Mouse (Mus musculus): Measurements from ENCODE around the gene Gpr82. TPM values are rescaled to one million over a fixed set of nuclear protein-coding genes. Genes with fewer than 3 reads are reported as not detected.

Gene Gpr82
- not detected in 2 replicates for polyA plus RNA-seq (2012; ENCODE audit: insufficient read depth, insufficient read length, missing spikeins)

DNA sequence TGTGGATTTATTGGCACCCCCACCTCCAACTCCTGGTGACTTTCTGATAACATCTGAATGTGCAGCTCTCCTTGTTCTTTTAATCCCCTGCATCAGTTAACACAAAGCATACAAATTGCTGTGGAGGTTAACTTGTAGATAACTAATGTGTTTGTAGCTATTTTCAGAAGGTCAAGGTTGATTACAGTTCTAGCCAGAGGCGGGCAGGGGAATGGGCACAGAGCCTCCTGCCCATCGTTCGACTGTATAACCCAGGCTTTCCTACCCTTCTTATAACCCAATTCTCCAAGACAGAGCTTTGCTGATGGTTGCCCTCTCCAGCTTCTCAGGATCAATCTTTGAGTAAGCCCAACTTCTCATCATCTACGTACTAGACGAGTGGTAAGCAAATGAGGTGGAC lies at the start of gene Gpr82:
Gene Gpr82, plus strand, starts transcription at position 301 of the 400 bp plus-strand sequence.
- Histone ChIP-seq H3K27ac (replicated peaks; ENCODE audit: low read depth, low read length) (no peak within 1 kb of the TSS), H3K4me3 (ENCODE audit: insufficient read depth, low read depth, low read length) (no peak within 1 kb of the TSS), H3K4me1 (ENCODE audit: control insufficient read depth, insufficient read depth, insufficient read length, low read length) (no peaks in the 10 kb centered on the region)

DNA sequence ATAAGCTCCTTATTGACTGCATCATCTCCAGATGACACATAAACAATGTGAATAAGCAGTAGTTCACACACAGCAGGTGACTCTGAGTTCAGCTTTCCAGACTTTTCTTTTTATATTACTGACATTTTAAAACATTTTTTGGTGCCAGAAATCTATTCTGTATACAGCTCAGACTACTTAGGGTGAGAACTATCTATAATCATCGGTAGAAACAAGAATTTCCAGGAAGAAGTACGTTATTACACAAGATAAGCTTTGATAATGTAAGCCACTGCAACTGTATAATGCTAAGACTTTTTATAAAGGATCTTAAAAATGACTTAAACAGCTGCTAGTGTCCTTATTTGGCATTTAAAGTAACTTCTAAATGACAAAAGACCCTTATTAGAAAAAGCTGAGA lies 49.0 kb upstream of the Gpr82 start:
- Histone ChIP-seq H3K4me1 (ENCODE audit: control insufficient read depth, insufficient read depth, insufficient read length, low read length) (no peaks in the 10 kb centered on the region; the same call in 1 of the 2 replicates), H3K27ac (replicated peaks; ENCODE audit: low read depth, low read length) (no peak overlapping the region), H3K4me3 (ENCODE audit: insufficient read depth, low read depth, low read length) (no peak overlapping the region)

DNA sequence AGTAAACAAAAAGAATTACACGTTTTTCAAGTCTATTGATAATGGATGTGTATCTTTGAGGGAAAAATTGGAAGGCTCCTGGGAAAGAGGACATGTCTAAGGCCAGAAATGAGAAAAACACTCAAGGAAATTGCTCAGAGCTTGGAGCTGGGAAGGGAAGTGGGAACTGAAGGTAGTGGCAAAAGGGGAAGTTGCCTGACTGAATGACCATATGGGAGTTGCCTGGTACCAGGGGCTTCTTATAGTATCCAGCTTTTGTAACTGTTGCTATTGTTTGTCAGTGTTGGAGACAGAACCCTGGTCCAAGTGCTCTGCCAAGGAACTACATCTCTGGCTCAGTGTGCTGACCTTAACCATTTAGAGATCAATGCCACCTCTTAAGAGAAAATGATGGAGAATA lies 44.4 kb upstream of the Gpr82 start:
- no peak overlapping the region for H3K4me3 ChIP-seq (ENCODE audit: insufficient read depth, low read depth, low read length)
- peaks cover 8% of the 10 kb centered on the region for H3K4me1 ChIP-seq (ENCODE audit: control insufficient read depth, insufficient read depth, insufficient read length, low read length)
- H3K27ac ChIP-seq (replicated peaks; ENCODE audit: low read depth, low read length): peak overlapping the region; percentile 95

GRCm38 (mm10) chrX:13617294-13617693 lies 43.9 kb upstream of the Gpr82 start:
- peaks cover 8% of the 10 kb centered on the region for H3K4me1 ChIP-seq (ENCODE audit: control insufficient read depth, insufficient read depth, insufficient read length, low read length)
- peak overlapping the region; percentile 95 for H3K27ac ChIP-seq (replicated peaks; ENCODE audit: low read depth, low read length)

DNA sequence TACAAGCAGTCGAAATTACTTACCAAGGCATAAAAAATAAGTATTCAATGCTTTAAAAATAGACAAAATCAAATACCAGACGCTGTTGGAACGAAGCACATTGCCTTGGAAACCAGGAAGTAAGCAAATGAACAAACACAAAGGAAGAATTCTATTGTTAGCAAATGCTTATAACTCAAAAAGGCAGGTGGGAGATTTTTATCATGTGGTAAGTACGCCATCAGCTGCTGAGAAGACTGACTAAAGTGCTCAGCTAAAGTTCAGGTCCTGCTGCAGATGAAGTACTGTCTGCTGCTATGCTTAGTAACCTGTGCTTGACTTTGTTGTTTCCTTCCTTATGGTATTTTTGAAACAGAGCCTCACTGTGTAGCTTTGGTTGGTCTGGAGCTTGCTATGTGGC lies 42.7 kb upstream of the Gpr82 start:
- Histone ChIP-seq H3K4me3 (ENCODE audit: insufficient read depth, low read depth, low read length) (no peak overlapping the region), H3K4me1 (ENCODE audit: control insufficient read depth, insufficient read depth, insufficient read length, low read length) (peaks cover 8% of the 10 kb centered on the region), H3K27ac (replicated peaks; ENCODE audit: low read depth, low read length) (peak overlapping the region; percentile 85)

More at GRCm38 (mm10) chrX:13617294-13617693, 43.9 kb upstream of the Gpr82 start:
- H3K4me3 ChIP-seq (ENCODE audit: insufficient read depth, low read depth, low read length): no peak overlapping the region

- peaks cover 8% of the 10 kb centered on the region for H3K4me1 ChIP-seq (ENCODE audit: control insufficient read depth, insufficient read depth, insufficient read length, low read length)
- H3K27ac ChIP-seq (replicated peaks; ENCODE audit: low read depth, low read length): peak overlapping the region; percentile 93
- no peak overlapping the region for H3K4me3 ChIP-seq (ENCODE audit: insufficient read depth, low read depth, low read length)
Observed at GRCm38 (mm10) chrX:13621473-13621872, 39.7 kb upstream of the Gpr82 start.

GRCm38 (mm10) chrX:13622654-13623053 lies 38.5 kb upstream of the Gpr82 start:
- Histone ChIP-seq H3K4me1 (ENCODE audit: control insufficient read depth, insufficient read depth, insufficient read length, low read length) (peaks cover 4% of the 10 kb centered on the region), H3K4me3 (ENCODE audit: insufficient read depth, low read depth, low read length) (no peak overlapping the region), H3K27ac (replicated peaks; ENCODE audit: low read depth, low read length) (peak overlapping the region; percentile 74)

GRCm38 (mm10) chrX:13631599-13632283 lies 29.4 kb upstream of the Gpr82 start, which contains the start of gene Gpr34:
TSS of gene Gpr34 (plus strand) at chrX:13632089.
- no peak within 1 kb of the TSS for H3K4me3 ChIP-seq (ENCODE audit: insufficient read depth, low read depth, low read length)
- H3K27ac ChIP-seq (replicated peaks; ENCODE audit: low read depth, low read length): peak within 1 kb of the TSS; percentile 72
- peaks cover 2% of the 10 kb centered on the region for H3K4me1 ChIP-seq (ENCODE audit: control insufficient read depth, insufficient read depth, insufficient read length, low read length)

- Histone ChIP-seq H3K27ac (replicated peaks; ENCODE audit: low read depth, low read length) (no peak overlapping the region), H3K4me1 (ENCODE audit: control insufficient read depth, insufficient read depth, insufficient read length, low read length) (no peaks in the 10 kb centered on the region), H3K4me3 (ENCODE audit: insufficient read depth, low read depth, low read length) (no peak overlapping the region)
Observed at GRCm38 (mm10) chrX:13636398-13636797, 24.8 kb upstream of the Gpr82 start.

DNA sequence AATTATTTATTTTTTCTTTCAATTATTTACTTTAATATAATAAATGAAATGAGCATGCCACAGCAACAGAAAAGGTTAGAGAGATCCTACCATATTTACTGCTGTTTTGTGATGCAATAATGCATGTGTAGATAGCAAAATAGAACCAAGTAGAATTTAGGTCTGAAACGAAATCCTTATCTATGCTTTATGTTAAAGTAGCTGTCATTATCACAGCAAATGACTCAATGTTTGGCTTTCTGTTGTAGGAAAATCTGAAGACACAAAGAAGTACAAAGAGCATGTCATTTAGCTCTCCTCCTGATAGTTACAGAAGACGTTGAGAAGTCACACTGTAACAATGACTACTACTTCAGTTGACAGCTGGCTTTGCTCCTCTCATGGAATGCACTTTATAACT lies 22.3 kb upstream of the Gpr82 start:
- no peak overlapping the region for H3K27ac ChIP-seq (replicated peaks; ENCODE audit: low read depth, low read length)
- no peak overlapping the region for H3K4me3 ChIP-seq (ENCODE audit: insufficient read depth, low read depth, low read length)
- no peaks in the 10 kb centered on the region for H3K4me1 ChIP-seq (ENCODE audit: control insufficient read depth, insufficient read depth, insufficient read length, low read length)

GRCm38 (mm10) chrX:13651889-13652288 lies 9.3 kb upstream of the Gpr82 start:
- H3K27ac ChIP-seq (replicated peaks; ENCODE audit: low read depth, low read length): peak overlapping the region; percentile 24; the same call in 1 of the 2 replicates
- H3K4me3 ChIP-seq (ENCODE audit: insufficient read depth, low read depth, low read length): no peak overlapping the region

DNA sequence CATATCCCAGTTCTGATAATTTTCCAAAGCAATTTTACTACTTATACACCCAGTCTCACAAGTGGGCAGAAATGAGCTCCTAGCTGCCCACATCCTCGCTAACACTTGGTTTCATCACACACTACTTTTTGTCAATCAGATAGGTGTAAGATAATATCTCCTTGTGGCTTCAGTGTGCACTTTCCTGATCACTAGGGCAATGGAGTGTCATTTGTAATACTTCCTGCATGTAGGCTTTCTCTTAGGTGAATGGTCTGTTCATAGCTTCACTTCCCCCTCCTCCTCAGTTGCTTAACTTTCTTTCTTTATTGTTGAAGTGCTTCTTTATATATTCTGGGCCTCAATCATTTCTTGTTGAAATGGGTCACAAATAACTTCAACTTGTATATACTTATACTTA lies 8.9 kb upstream of the Gpr82 start:
- no peak overlapping the region for H3K4me3 ChIP-seq (ENCODE audit: insufficient read depth, low read depth, low read length)
- H3K4me1 ChIP-seq (ENCODE audit: control insufficient read depth, insufficient read depth, insufficient read length, low read length): peaks cover 2% of the 10 kb centered on the region
- H3K27ac ChIP-seq (replicated peaks; ENCODE audit: low read depth, low read length): peak overlapping the region; percentile 24; the same call in 1 of the 2 replicates

More at GRCm38 (mm10) chrX:13651889-13652288, 9.3 kb upstream of the Gpr82 start:
- H3K4me1 ChIP-seq (ENCODE audit: control insufficient read depth, insufficient read depth, insufficient read length, low read length): peaks cover 2% of the 10 kb centered on the region

- Histone ChIP-seq H3K4me1 (ENCODE audit: control insufficient read depth, insufficient read depth, insufficient read length, low read length) (peaks cover 2% of the 10 kb centered on the region), H3K4me3 (ENCODE audit: insufficient read depth, low read depth, low read length) (no peak overlapping the region), H3K27ac (replicated peaks; ENCODE audit: low read depth, low read length) (peak overlapping the region; percentile 99)
Observed at GRCm38 (mm10) chrX:13655005-13655421, 6.2 kb upstream of the Gpr82 start.

DNA sequence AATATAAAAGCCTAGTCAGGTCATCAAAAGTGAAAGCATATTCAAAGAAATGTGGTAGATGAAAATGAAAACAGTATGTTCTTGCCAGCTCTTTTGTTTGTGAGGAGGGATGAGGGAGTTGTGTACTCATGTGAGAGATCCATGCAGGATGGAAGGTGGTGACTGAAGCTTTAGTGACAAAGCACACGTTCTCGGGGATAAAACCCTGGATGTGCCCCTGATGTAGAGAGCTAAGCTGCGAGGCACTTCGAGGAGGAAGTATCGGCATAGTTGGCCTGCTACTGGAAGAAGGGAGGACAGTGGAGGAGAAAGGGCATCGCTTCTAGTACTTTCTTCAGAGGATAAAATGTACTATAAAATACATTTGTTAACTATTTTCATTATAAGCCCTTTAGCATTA lies 5.3 kb upstream of the Gpr82 start:
- peak overlapping the region; percentile 99 for H3K27ac ChIP-seq (replicated peaks; ENCODE audit: low read depth, low read length)
- H3K4me3 ChIP-seq (ENCODE audit: insufficient read depth, low read depth, low read length): no peak overlapping the region

DNA sequence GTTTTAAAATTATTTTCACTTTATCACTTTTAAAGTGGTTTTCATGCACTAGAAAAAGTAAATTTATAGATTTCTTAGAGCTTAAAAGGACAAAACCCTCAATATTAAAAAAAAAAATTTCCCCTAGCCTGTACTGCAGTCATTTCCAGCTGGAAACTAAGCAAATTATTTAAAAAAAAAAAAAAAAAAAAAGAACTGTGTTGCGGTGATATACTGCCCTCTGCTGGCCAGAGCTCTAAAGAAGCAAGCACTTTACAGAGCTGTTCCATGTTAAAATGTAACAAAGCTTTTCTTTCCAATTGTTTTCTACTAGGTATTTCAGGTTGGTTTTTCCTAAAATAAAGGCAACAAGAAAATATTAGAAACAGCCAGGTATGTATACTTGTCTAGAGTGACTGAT lies 4.4 kb upstream of the Gpr82 start:
- H3K4me1 ChIP-seq (ENCODE audit: control insufficient read depth, insufficient read depth, insufficient read length, low read length): peaks cover 2% of the 10 kb centered on the region
- H3K4me3 ChIP-seq (ENCODE audit: insufficient read depth, low read depth, low read length): no peak overlapping the region
- H3K27ac ChIP-seq (replicated peaks; ENCODE audit: low read depth, low read length): no peak overlapping the region

More for the DNA sequence above, 5.3 kb upstream of the Gpr82 start:
- peaks cover 2% of the 10 kb centered on the region for H3K4me1 ChIP-seq (ENCODE audit: control insufficient read depth, insufficient read depth, insufficient read length, low read length)

- Histone ChIP-seq H3K4me3 (ENCODE audit: insufficient read depth, low read depth, low read length) (no peak overlapping the region), H3K4me1 (ENCODE audit: control insufficient read depth, insufficient read depth, insufficient read length, low read length) (no peaks in the 10 kb centered on the region; the same call in 1 of the 2 replicates), H3K27ac (replicated peaks; ENCODE audit: low read depth, low read length) (no peak overlapping the region)
Observed at GRCm38 (mm10) chrX:13658616-13659140, 2.5 kb upstream of the Gpr82 start.

Data from brown adipose tissue, adult 24 weeks (tissue).